Mouse (Mus musculus): ENCODE measurements around the gene Diras1. TPM values are rescaled to one million over a fixed set of nuclear protein-coding genes. Genes with fewer than 3 reads are reported as not detected.
A peak's percentile ranks its signal among the peaks of the same experiment; 100 is the strongest.
"Not testable (repeated sequence)": the region's sequence is repeated elsewhere in the genome, so short reads cannot be mapped to it uniquely, and the experiment has no call there.

The Diras1 gene
- total RNA-seq, 2 experiments from 2014 or later: 113 to 117 TPM

DNA sequence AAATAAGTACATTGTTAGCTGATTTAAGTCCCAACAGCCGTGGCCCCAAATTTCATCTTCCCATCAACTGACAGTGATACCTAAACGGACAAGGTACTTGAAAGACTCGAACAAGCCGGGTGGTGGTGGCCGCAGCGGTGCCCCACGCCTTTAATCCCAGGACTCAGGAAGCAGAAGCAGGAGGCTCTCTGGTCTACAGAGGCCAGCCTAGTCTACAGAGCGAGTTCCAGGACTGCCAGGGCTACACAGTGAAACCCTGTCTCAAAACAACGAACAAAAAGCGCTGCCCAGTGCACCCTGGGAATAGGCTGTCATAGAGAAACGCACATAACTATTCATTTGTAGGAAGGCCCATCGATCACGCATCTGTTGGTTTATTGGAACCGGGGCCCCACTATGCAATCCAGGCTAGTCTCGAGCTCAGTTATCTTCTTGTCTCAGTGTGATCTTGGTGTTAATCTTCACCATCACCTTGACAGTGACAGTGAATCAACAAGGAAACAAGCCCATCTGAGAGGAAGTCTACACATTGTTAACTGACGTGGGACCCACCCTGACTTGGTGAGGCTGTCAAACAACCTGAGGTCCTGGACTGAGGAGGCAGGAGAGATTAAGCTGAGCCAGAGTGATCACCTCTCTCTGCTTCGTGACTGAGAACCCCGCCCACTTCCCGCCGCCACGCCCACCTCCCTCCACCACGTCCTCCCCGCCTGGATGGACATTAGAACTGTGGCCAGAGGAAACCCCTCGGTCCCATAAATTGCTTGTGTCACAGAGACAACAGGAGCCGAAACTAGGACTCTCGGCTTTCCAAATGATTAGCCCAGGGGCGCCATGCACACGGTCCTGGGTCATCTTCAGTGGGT, 25.0 kb downstream of the Diras1 start:
- DNase-seq (ENCODE audit: low spot score in 2 of 2): no peak
- intact Hi-C loops (cut with DNase I): no loop called here

DNA sequence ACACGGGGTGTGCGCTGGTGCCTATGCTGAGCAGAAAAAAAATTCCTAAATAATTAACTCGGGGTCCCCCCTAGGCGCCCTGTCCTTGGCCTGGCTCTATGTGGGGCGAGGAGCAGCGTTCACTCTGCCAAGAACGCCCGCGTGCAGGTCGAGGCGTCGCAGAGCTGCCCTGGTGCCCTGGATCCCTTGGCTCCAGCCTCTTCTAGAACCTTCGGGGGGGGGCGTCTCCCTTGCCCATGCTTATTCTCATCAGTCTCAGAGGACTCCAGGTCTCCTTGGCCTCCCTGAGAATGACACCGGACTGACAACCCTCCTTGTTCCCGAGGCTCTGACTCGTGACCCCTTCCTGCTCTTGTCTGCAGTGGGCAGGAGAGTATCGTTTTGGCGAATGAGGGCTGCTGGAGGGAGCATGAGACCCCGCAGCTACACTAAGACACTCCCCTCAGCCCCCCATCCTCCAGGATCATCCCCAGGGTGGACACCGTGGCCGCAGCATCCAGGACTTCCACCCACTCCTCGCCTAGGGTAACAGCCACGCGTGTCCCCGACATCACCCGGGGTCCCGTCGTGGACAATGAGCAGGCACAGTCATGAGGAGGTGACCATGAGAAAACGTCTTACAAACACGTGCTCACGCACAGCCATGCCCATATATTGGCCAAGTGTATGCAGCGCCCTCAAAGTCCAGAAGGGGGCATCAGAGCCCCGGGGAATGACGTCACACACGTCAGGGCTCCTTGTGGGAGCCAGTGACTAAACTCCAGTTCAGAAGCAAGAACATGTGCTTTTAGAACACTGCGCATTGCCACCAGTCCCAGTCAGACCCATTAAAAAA, 25.9 kb downstream of the Diras1 start:
- DNase-seq (ENCODE audit: low spot score in 2 of 2): peak; percentile 89 to 95
- intact Hi-C loops (cut with DNase I): loop anchor here (2.0 to 5.0 kb wide), 5 partner anchors 41 to 252 kb away; no protein-coding TSS in a partner anchor

DNA sequence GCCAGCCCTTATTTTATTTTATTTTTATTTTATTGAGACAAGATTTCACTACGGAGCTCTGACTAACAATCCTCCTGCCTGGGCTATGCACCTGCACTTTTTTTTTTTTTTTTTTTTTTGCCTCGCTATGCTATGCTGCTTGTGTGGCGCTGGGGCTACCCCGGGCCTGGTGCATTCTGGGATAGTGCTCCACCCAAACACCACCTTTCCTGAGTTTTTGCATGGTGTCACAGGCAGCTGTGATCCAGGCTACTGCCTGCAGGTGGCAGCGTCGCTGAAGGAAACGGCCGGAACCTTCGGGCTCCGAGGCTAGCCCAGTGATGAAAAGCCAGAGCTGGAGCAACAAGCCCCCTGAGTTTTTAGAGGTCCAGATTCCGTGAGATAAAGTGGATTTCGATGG, 26.7 kb downstream of the Diras1 start:
- peak in 1 of 2 experiments; percentile 74 for DNase-seq (ENCODE audit: low spot score in 2 of 2)
- intact Hi-C loops (cut with DNase I): loop anchor here (2.0 to 5.0 kb wide), 5 partner anchors 42 to 251 kb away; no protein-coding TSS in a partner anchor

DNA sequence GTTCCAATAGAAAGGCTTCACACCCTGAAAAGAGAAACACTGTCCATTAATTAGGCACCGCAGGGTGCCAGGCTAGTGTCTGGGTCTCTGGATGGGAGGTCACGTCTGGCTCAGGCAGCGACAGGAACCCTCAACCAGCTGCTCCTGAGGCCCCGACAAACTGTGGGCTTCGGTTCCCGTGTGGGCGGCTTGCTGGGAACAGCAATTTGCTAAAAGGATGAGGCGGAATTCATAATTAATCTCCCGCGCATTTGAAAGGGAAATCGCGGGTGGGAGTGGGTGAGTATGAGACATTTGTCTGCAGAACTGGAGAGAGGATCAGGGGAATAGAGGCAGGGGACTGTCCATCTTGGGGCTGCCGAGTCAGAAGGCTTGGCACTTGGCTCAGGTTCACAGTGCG, 27.4 kb downstream of the Diras1 start:
- intact Hi-C loops (cut with DNase I): loop anchor here (2.0 to 5.0 kb wide), 5 partner anchors 43 to 251 kb away; no protein-coding TSS in a partner anchor
- peak in 1 of 2 experiments; percentile 58 for DNase-seq (ENCODE audit: low spot score in 2 of 2)

DNA sequence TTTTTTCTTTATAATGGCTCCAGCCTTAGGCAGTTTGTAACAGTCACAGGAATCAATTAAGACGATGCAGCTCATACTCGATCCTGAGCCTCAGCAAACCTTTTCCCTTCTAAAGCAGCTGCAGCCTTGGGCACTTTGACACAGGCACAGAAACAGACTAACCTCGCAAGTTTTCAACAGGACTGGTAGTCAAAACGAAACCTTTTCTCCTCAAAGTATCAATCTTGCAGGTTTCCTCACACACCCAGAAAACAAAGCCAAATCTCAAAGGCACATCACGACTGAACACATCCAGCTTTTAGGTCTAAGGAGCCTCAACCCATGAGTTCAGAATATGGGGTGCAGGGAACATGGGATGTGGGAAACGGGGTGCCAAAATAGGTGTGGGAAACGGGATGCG, 28.1 kb downstream of the Diras1 start:
- DNase-seq (ENCODE audit: low spot score in 2 of 2): no peak
- intact Hi-C loops (cut with DNase I): loop anchor here (5.0 kb wide), 4 partner anchors 85 to 250 kb away; no protein-coding TSS in a partner anchor

DNA sequence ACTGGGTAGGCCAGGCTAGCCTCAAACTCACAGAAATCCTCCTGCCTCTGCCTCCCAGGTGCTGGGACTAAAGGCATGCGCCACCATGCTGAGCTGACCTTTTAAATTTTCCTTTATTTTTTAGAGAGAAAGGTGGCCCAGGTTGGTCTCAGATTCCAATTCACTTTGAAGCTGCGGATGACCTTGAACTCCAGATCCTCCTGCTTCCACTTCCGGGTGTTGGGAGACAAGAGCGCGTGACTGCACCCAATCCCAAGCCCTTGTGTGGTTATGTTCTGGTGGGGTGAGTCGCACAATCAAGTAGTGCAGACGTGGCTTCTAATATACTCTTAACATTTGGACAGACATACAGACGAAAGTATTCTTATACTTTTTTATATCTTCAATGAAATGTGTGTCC, 29.0 kb downstream of the Diras1 start:
- DNase-seq (ENCODE audit: low spot score in 2 of 2): no peak
- intact Hi-C loops (cut with DNase I): loop anchor here (5.0 kb wide), 4 partner anchors 86 to 249 kb away; no protein-coding TSS in a partner anchor

DNA sequence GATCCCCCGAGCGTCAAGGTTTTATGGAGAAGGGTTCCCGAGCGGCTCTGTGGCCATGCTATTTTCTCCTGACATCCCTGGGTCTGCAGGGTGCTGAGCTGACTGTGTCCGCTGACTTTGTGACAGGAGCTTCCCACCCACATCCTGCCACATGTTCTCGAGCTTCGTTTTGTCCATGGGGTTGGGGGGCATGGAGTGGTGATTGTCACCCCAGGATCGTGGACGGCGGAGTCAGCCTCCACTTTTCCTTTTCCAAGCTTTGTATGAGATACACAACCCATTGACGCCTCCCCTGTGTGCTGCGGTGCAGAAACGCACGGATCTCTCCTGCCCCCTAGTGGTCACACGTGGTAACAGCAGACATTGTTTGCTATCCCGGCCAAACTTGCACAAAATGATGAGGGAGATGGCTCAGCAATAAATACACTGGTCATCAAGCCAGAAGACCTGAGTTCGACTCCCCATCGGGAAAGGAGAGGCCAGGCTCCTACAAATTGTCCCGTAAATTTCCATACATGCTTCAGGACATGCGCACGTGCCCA, 30.3 kb downstream of the Diras1 start:
- DNase-seq (ENCODE audit: low spot score in 2 of 2): peak; percentile 86 to 88
- intact Hi-C loops (cut with DNase I): loop anchor here (2.0 to 5.0 kb wide), 5 partner anchors 66 to 248 kb away; no protein-coding TSS in a partner anchor

DNA sequence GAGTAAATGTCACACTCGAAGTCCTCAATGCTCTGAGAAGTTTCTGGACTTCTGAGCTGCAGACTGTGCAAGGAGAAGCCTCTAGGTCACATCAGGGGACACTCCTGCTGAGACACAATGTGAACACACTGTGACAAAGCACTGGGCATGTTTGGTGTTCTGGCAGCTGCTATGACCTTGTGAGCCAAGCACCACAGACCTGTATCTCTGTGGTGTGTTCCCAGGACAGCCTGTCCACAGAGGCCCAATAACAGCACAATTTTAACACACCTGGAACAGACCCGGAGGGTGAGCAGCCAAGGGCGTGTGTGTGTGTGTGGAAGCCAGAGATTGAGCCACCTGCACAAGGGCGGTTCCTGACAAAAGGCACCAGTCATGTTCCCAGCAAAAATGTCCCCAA, 30.8 kb downstream of the Diras1 start:
- intact Hi-C loops (cut with DNase I): loop anchor here (2.0 to 5.0 kb wide), 5 partner anchors 66 to 247 kb away; no protein-coding TSS in a partner anchor
- no peak for DNase-seq (ENCODE audit: low spot score in 2 of 2)

DNA sequence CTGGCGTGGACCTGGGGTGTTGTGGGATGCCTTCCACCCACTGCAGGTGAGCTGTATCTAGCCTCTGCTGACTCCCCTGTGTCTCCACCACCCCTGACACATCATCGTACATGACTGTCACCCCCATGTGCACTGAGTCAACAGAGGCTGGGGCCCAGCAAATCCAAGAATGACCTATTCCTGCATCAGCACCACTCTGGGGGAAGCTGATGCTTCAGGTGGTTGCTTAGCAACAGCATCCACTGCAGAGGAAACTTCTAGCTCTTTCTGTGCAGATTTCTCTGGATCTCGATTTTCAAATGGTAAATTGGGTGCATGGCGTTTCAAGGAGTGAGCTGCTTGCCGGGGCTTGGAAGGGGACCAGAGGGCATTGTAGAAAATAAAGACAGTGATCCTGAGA, 32.2 kb downstream of the Diras1 start:
- no peak for DNase-seq (ENCODE audit: low spot score in 2 of 2)
- intact Hi-C loops (cut with DNase I): no loop called here

DNA sequence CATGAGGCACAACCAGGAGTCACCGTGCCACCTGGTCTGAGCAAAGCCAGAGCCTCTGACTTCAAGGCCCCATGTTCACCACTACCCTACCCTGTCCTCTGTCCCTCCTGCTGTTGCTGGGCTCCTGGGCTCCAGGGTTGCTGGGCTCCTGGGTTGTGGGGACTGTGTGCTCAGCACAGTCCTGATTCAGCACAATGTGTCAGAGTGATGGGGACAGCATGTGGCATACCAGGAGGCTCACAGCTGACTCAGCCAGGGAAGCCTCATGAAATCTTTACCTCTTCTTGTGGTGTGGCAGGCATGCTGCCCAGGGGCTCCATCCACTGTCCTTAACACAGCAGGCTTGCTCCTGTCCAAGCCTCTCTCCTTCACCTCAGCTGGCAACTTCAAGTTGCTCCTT, 33.5 kb downstream of the Diras1 start:
- intact Hi-C loops (cut with DNase I): no loop called here
- no peak for DNase-seq (ENCODE audit: low spot score in 2 of 2)

DNA sequence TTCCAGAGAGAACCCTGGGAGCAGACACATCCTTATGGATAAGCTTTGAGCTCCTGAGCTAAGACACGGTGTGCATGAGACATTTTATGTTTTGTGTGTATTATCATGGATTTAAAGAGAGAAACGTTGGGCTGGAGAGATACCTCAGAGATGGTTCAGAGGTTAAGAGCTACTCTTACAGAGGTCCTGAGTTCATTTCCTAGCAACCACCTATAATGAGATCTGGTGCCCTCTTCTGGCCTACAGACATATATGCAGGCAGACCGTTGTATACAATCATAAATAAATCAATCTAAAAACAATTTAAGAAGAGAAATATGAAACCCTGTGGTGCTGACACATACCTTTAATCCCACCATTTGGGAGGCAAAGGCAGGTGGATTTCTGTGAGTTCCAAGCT, 34.5 kb downstream of the Diras1 start:
- DNase-seq (ENCODE audit: low spot score in 2 of 2): no peak
- intact Hi-C loops (cut with DNase I): no loop called here

DNA sequence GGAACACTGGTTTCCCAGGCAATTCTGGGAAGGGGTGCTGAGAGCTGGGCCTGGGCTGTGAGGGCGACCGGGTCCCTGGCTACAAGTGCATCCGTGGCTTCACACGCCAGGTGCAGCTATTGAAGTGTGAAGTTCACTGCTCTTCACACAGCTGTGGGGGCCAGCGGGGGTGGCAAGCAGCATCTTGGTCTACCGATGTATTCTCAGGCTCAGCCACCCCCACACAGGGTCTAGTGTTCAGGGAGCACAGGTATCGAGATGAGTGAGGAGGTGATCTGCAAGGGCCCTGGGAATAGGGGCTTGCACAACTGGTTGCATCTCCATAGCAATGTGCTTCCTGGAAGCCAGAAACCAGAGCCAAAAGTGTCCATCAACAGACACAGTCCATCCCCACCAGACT, 35.1 kb downstream of the Diras1 start:
- no peak for DNase-seq (ENCODE audit: low spot score in 2 of 2)
- intact Hi-C loops (cut with DNase I): no loop called here

DNA sequence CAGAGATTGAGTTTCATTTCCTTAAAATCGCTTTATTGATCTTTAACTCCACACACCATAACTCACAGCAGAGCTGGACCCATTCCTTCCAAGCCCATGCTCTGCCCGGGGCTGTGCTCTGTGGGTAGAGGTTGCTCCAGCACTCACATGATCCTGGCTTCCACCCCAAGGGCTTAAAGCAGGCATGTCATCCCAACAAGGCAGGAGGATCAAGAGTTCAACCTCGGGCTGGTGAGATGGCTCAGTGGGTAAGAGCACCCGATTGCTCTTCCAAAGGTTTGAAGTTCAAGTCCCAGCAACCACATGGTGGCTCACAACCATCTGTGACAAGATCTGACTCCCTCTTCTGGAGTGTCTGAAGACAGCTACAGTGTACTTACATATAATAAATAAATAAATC, 35.6 kb downstream of the Diras1 start:
- intact Hi-C loops (cut with DNase I); DNase-seq (ENCODE audit: low spot score in 2 of 2): not testable (repeated sequence)

DNA sequence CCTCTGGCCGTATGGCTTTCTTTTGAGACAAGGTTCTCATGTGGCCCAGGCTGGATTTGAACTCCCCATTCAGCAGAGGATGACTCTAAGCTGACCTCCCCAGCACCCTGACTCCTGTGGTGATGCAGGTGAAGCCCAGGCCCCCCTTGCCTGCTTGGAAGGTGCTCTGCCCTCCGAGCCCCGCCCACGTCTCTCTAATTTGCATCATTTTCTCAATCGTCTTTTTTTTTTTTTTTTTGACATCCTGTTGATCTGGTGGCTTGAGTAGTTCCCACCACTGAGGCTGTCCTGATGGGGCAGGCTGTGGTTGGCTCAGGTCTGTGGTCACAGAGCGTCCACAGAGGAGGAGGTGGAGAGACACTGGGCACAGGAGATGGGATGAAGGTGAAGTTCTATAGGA, 36.0 kb downstream of the Diras1 start:
- DNase-seq (ENCODE audit: low spot score in 2 of 2): no peak
- intact Hi-C loops (cut with DNase I): no loop called here

DNA sequence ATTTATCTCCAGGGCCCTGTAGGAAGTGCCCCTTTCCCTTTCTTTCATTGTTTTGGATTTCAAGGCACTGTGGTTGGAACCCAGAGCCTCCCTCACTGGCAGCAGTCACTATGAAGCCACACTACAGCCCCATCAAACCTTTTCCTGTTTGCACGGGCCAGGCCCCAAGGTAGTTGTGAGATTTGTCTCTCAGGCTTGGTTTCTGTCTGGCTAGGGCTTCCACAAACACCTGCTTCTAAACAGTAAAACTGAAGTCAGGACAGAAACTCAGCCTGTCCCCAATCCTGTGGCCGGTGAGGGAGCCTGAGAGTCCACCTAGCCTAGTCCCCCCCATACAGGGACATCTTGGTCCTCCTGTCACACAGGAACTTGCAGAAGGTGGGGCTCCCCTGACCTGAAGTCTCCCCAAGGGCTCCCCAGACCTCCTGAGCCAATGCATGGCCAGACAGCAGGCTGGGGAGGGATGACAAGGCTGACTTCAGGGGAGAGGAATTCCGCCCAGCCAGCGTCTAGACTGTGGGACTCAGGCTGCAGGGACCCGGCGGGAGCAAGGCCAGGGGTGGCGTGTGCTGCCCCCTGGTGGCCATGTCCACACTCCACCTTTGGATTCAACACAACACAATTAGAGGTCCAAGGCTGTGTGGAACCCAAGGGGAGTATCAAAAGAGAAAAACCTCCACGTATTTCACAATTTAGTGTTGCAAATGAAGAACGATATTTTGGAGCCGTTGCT, 37.6 kb downstream of the Diras1 start:
- peak; percentile 67 to 71 for DNase-seq (ENCODE audit: low spot score in 2 of 2)
- intact Hi-C loops (cut with DNase I): loop anchor here (1.0 kb wide), 1 partner anchor 60 kb away; no protein-coding TSS in a partner anchor

DNA sequence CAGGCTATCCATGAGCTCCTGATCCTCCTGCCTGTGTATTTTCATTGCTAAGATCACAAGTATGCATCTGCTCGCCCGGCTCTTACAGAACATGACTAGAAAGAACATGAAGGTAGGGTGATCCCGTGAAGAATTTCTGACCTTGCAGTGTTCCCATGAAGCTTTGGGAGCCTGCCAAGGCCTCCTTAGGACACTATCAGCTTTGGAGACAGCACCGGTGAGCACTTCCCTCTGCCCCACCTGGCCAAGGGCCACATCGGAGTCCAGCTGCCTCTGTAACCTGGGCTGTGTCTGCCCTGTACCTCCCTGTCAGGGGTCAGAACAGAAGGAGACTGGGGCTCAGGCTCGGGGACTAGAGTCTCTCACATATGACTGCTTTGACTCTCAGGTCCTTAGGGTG, 38.7 kb downstream of the Diras1 start:
- intact Hi-C loops (cut with DNase I): no loop called here
- no peak for DNase-seq (ENCODE audit: low spot score in 2 of 2)

DNA sequence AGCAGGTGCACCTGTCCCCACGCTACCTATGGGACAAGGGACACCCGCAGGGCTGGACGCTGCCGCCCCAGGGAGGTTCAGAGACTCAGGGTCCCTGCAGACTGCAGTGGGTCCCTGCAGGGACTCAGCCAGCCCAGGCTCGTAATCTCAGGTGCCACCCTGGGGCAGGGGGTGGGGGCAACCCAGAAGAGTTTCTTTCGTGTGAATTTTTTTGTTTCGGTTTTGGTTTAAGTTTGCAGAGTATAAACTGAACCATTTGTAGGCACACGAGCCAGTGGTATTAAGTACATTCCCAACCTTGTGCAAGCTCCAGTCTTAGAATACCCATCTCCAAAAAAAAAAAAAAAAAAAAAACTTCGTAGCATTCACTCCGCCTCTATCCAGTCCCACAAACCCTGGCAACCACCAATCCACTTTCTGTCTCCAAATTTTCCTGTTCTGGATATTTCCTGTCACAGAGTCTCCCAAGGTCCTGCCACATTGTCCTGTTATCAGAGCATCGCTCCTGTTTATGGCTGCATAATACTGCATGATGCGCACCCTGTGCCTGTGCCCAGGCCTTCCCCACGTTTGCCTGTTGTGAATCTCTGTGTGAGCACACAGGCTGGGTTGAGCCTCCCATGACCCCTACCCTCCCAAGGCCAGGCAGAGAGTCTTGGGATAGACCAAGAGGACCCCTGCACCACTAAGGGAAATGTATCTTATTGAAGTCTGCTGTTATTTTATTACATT, 39.3 kb downstream of the Diras1 start:
- intact Hi-C loops (cut with DNase I): no loop called here
- DNase-seq (ENCODE audit: low spot score in 2 of 2): no peak

DNA sequence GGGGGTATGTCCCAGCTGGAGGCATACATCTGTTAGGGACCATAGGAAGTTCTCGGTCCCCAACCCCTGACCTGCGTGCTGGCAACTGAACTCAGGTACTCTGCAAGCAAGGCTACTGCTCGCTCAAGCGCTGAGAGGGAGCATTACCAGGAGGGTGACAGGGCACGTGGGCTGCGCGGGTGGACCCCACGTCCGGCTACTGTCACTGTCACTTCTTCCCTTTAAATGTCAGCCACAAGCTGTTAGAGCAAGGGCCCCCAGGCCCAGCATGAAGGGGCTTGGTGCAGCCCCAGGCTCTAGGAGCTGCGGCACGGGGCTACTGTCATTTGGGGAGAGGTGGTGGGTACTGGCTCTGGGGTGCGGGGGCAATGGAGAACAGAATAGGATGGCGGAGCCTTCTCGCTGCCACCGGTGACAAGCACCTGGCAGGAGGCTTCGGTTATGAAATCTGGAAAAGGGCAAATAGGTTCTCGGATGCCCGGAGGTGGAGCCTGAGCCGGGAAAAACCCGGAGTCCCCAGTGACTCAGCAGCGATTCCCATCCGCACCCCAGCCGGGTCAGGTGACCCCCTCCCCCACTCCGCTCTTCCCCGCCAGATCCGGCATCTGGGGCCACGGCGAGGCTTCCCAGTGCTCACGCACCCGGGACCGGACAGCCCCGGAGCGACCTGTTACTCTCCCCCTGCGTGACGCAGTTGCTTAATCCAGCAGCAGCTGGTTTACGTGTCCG, 40.1 kb downstream of the Diras1 start:
- intact Hi-C loops (cut with DNase I): no loop called here
- no peak for DNase-seq (ENCODE audit: low spot score in 2 of 2)
